Mouse (Mus musculus) forebrain, postnatal 0 days (tissue): ENCODE data around the gene Brap. TPM values are rescaled to one million over a fixed set of nuclear protein-coding genes. Genes with fewer than 3 reads are reported as not detected.

Experiments
- ATAC-seq: fragments of 200-750 bp; cut with Nextera tagmentation; 2 replicates; pipeline ENCODE4 v1.8.0; 2017; ENCODE audit warnings: mild to moderate bottlenecking, moderate library complexity
- DNase-seq: peaks from one replicate; pipeline ENCODE4 v3.0.0-alpha.2; 2015
- H3K27ac ChIP-seq: fragments of 300-500 bp; sonication (generic); 2 replicates; pipeline ENCODE4 v1.5.1; 2014; ENCODE audit warnings: low read depth, mild to moderate bottlenecking, antibody characterized with exemption, low read length, moderate library complexity, mixed read lengths
- H3K27me3 ChIP-seq: fragments of 300-500 bp; sonication (generic); 2 replicates; pipeline ENCODE4 v1.6.1; 2014; ENCODE audit warnings: mild to moderate bottlenecking, low read length, mixed read lengths; ENCODE audit not compliant: insufficient read depth
- H3K36me3 ChIP-seq: fragments of 300-500 bp; sonication (generic); 2 replicates; pipeline ENCODE4 v1.6.1; 2014; ENCODE audit warnings: mild to moderate bottlenecking, moderate library complexity; ENCODE audit not compliant: insufficient read depth
- H3K4me1 ChIP-seq: fragments of 300-500 bp; sonication (generic); 2 replicates; pipeline ENCODE4 v1.6.1; 2014; ENCODE audit warnings: antibody characterized with exemption; ENCODE audit not compliant: insufficient read depth
- H3K4me2 ChIP-seq: fragments of 300-500 bp; sonication (generic); 2 replicates; pipeline ENCODE4 v1.6.1; 2014; ENCODE audit warnings: low read depth, mild to moderate bottlenecking, moderate library complexity
- H3K4me3 ChIP-seq: fragments of 300-500 bp; sonication (generic); 2 replicates; pipeline ENCODE4 v1.5.1; 2014; ENCODE audit warnings: low read depth, low read length, mixed read lengths
- H3K9ac ChIP-seq: fragments of 300-500 bp; sonication (generic); 2 replicates; pipeline ENCODE4 v1.6.1; 2014; ENCODE audit warnings: mild to moderate bottlenecking
- H3K9me3 ChIP-seq: fragments of 300-500 bp; sonication (generic); 2 replicates; pipeline ENCODE4 v1.6.1; 2016; ENCODE audit warnings: low read length
- CTCF ChIP-seq: sonication (generic); IDR thresholded peaks from 2 replicates; pipeline ENCODE4 v1.5.1; 2016; ENCODE audit warnings: antibody characterized with exemption, control low read depth, low read depth
- WGBS: fragments of 180-500 bp; shearing (Covaris S2); extraction: QIAGEN DNeasy Blood & Tissue Kit; methylation state at CpG from one replicate; pipeline ENCODE4 v1.1.7; 2014; 5-methylcytosine and 5-hydroxymethylcytosine counted together
- polyA plus RNA-seq: library from polyadenylated mRNA; unstranded; fragments of >200 nt; fragmentation: Nextera tagmentation; extraction: Ambion mirVana; gene quantifications from 2 replicates; pipeline ENCODE4 v1.2.1, GENCODE M21; 2015
- total RNA-seq: library from RNA; depleted of rRNA; stranded (reverse); fragments of >200 nt; gene quantifications from 2 replicates; pipeline ENCODE4 v1.2.3, GENCODE M21; 2014; rRNA removed

Gene Brap
- total and polyA plus RNA-seq, 2 experiments from 2014 or later = 46.6 to 56.0 TPM

DNA sequence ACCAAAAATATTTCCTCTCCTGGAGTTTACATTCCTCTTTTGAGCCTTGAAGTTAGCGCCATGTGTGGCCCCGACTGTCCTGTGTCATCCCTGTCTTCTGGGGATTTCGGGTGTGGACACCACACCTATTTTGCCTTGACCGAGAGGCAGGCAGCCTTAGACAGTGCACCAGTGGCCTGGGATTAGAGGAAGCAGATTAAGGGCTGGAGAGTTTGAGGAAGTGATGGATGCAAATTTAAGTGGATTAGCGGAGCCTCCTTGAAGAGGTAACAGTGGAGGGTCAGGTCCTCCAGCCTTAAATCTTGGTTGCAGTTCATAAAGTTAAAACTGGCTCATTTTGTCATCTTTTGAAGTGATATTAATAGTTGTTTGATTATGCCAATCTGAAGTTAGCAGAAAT lies 58.1 kb downstream of the Brap start:
- no peak overlapping the region for H3K4me3 ChIP-seq
- H3K27me3 ChIP-seq = no peaks in the 10 kb centered on the region
- no peaks in the 10 kb centered on the region for H3K9me3 ChIP-seq
- peaks cover 13% of the 10 kb centered on the region; the same call in 1 of the 2 replicates for H3K4me1 ChIP-seq
- TF ChIP-seq CTCF = no peak
- H3K9ac ChIP-seq = no peak overlapping the region
- WGBS = 82% methylated on average over 5 of the region's 5 CpGs
- H3K27ac ChIP-seq = no peak overlapping the region
- DNase-seq (no peak), ATAC-seq (no peak)
- no peaks in the 10 kb centered on the region for H3K36me3 ChIP-seq
- H3K4me2 ChIP-seq = no peak overlapping the region

DNA sequence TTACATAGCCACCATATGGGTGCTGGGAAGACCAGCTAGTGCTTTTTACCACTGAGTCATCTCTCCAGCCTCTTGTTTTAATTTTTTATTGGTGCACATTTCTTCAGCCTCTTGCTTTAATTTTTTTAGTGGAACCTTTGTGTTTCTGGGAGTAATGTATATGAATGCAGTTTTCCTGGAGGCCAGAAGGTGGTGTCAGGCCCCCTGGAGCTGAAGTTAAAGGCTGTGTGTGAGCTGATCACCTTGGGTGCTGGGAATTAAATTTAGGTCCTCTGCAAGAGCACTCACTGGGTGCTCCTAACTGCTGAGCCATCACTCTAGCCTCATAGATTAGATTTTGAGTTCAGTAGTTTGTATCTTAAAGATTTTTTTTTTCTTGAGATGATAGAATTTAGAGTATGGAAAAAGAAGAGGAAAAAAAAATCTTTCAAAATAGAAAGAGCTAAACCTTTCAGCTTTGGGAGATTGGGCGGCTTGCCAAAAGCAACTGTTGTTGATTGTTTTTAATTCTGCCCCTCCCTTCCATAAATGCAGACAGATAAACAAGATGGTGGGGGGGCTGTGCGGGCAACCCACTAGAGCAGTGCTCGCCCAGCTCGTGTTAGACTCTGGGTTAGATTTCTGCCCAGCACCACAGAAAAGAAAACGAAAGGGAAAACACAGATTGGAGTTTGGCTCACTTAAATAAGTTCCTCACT lies 60.7 kb downstream of the Brap start:
- DNase-seq = no peak
- ATAC-seq = no peak
- H3K27ac ChIP-seq = no peak overlapping the region
- H3K4me2 ChIP-seq = no peak overlapping the region
- 78% methylated on average over 5 of the region's 5 CpGs for WGBS
- H3K9ac ChIP-seq = no peak overlapping the region
- 0 out of 2 replicates have a peak, but pooled peaks have one; percentile 8 for TF ChIP-seq CTCF
- H3K27me3 ChIP-seq = no peaks in the 10 kb centered on the region
- no peak overlapping the region for H3K4me3 ChIP-seq
- H3K4me1 ChIP-seq = peaks cover 9% of the 10 kb centered on the region; the same call in 1 of the 2 replicates
- H3K36me3 ChIP-seq = no peaks in the 10 kb centered on the region
- no peaks in the 10 kb centered on the region for H3K9me3 ChIP-seq

DNA sequence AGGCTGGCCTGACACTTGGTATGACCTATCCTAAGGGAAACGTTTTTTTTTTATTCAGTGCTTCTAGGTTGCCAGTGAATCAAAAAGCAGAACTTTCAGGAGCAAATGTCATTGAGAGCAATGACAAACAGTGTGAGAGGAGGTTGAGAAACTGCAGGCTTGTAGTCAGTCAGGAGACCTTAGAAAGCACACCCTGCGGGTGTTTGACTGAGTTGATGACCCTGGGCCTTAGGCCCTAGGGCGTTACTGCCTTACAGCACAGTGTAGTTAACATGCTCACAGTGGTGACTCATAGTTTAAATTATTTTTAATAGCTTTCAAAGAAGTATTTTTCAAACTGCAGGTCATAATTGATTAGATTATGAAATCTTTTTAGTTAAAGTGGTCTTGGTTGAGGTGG lies 61.5 kb downstream of the Brap start:
- WGBS = 79% methylated on average over 3 of the region's 3 CpGs
- no peaks in the 10 kb centered on the region for H3K9me3 ChIP-seq
- TF ChIP-seq CTCF = no peak
- DNase-seq (no peak), ATAC-seq (no peak)
- no peak overlapping the region for H3K9ac ChIP-seq
- H3K4me3 ChIP-seq = no peak overlapping the region
- no peaks in the 10 kb centered on the region for H3K27me3 ChIP-seq
- 0 out of 2 replicates have a peak, but pooled peaks cover 2% of the 10 kb centered on the region for H3K4me1 ChIP-seq
- H3K36me3 ChIP-seq = no peaks in the 10 kb centered on the region
- no peak overlapping the region for H3K27ac ChIP-seq
- H3K4me2 ChIP-seq = no peak overlapping the region

DNA sequence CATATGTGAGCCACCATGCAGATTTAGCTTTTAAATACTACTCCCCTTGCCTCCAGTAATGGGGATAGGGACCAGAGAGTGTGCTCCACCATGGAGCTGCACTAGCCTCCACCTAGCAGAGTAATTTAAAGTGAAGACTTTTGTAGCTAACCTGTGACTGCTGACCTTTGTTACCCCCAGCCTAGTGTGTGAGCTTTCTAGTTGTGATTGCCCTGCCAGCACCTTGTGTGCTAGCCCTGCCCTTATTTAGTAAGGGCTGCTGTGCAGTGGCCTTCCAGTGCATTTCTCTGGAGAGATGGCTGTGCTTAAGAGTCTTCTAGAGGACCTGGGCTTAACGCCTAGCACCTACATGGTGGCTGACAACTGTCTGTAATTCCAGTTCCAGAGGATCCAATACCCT lies 64.3 kb downstream of the Brap start:
- H3K36me3 ChIP-seq = no peaks in the 10 kb centered on the region
- DNase-seq (no peak), ATAC-seq (no peak)
- no peak for TF ChIP-seq CTCF
- no peak overlapping the region for H3K9ac ChIP-seq
- no peak overlapping the region for H3K4me2 ChIP-seq
- H3K4me3 ChIP-seq = no peak overlapping the region
- H3K4me1 ChIP-seq = no peaks in the 10 kb centered on the region
- WGBS = 91% methylated on average over 1 of the region's 1 CpGs
- H3K9me3 ChIP-seq = no peaks in the 10 kb centered on the region
- no peak overlapping the region for H3K27ac ChIP-seq
- H3K27me3 ChIP-seq = no peaks in the 10 kb centered on the region

DNA sequence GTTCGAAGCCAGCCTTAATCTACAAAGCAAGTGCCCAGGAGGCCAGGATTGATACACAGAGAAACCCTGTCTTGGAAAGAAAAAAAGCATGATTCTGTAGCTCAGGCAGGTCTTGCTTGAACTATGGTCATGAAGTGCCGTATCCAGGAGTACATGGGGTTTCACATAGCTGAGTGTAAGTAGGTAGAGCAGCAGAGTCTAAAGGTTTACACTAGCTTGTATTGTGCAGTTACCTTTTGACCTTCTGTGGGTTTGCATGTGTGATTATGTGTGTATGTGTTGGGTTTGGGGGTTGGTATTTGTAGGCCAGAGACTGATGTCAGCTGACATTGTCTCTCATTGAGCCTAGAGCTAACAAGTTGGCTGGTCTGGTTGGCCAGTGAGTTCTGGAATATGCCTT lies 69.7 kb downstream of the Brap start:
- ATAC-seq = no peak
- H3K27ac ChIP-seq = no peak overlapping the region
- no peak overlapping the region for H3K4me3 ChIP-seq
- no peaks in the 10 kb centered on the region for H3K36me3 ChIP-seq
- H3K27me3 ChIP-seq = no peaks in the 10 kb centered on the region
- H3K4me2 ChIP-seq = no peak overlapping the region
- 99% methylated on average over 2 of the region's 2 CpGs for WGBS
- no peaks in the 10 kb centered on the region for H3K4me1 ChIP-seq
- no peak overlapping the region for H3K9ac ChIP-seq
- DNase-seq = no peak
- TF ChIP-seq CTCF = no peak
- H3K9me3 ChIP-seq = no peaks in the 10 kb centered on the region

DNA sequence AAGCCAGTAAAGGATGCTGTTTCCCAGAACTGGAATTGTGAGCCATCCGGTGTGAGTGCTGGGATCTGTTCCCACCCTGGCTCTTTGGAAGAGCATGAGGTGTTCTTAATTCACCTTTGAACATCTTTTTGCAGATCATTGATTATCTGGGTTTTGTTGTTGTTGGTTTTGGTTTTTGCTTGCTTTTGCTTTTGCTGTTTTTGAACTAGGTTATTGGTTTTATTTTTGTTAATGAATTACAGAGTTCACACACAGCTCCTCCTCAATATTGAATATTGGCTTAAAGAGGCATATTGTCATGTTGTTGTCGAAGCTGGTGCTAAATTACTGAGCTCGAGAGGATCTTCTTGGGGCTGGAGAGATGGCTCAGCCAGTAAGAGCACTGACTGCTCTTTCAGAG lies 76.3 kb downstream of the Brap start:
- TF ChIP-seq CTCF = no peak
- Histone ChIP-seq H3K27me3 (no peaks in the 10 kb centered on the region), H3K4me2 (no peak overlapping the region), H3K27ac (no peak overlapping the region), H3K36me3 (no peaks in the 10 kb centered on the region), H3K9ac (no peak overlapping the region), H3K4me3 (no peak overlapping the region), H3K4me1 (no peaks in the 10 kb centered on the region), H3K9me3 (no peaks in the 10 kb centered on the region)
- DNase-seq (no peak), ATAC-seq (no peak)
- 87% methylated on average over 3 of the region's 3 CpGs for WGBS

Other genes starting within 250 kb of the Brap start
- 0.24 and 0.54 TPM in 2 replicates for gene Tmem116, start 208.7 kb upstream of the Brap start, total RNA-seq
- gene Tmem116, start 208.7 kb upstream of the Brap start, polyA plus RNA-seq = 2.2 and 2.7 TPM in 2 replicates
- 123 and 141 TPM in 2 replicates for gene Erp29, start 208.1 kb upstream of the Brap start, total RNA-seq
- 185 and 187 TPM in 2 replicates for gene Erp29, start 208.1 kb upstream of the Brap start, polyA plus RNA-seq
- not detected in 2 replicates for gene Adam1b, start 157.1 kb upstream of the Brap start, total RNA-seq
- gene Adam1b, start 157.1 kb upstream of the Brap start, polyA plus RNA-seq = not detected in 2 replicates
- 16.2 and 20.1 TPM in 2 replicates for gene Adam1a, start 115.1 kb upstream of the Brap start, total RNA-seq
- gene Adam1a, start 115.1 kb upstream of the Brap start, polyA plus RNA-seq = 0.55 and 1.3 TPM in 2 replicates
- gene Gm42878, start 115.1 kb upstream of the Brap start, total RNA-seq = 0.24 and 0.31 TPM in 2 replicates
- 0.43 TPM in 1 of 2 replicates, not detected in the other for gene Gm42878, start 115.1 kb upstream of the Brap start, polyA plus RNA-seq
- 83.1 and 99.3 TPM in 2 replicates for gene Mapkapk5, start 114.7 kb upstream of the Brap start, total RNA-seq
- 47.5 and 50.1 TPM in 2 replicates for gene Mapkapk5, start 114.7 kb upstream of the Brap start, polyA plus RNA-seq
- 68.1 and 77.2 TPM in 2 replicates for gene Aldh2, start 66.7 kb upstream of the Brap start, total RNA-seq
- 89.0 and 115 TPM in 2 replicates for gene Aldh2, start 66.7 kb upstream of the Brap start, polyA plus RNA-seq
- 1.4 and 2.1 TPM in 2 replicates for gene Acad12, start 41.6 kb upstream of the Brap start, total RNA-seq
- gene Acad12, start 41.6 kb upstream of the Brap start, polyA plus RNA-seq = 0.96 and 1.2 TPM in 2 replicates
- 2.7 and 3.0 TPM in 2 replicates for gene Acad10, start within 50 bp of the Brap start, total RNA-seq
- 0.59 and 1.1 TPM in 2 replicates for gene Acad10, start within 50 bp of the Brap start, polyA plus RNA-seq
- 80.3 and 80.6 TPM in 2 replicates for gene Atxn2, start 50.8 kb downstream of the Brap start, total RNA-seq
- 71.3 and 92.3 TPM in 2 replicates for gene Atxn2, start 50.8 kb downstream of the Brap start, polyA plus RNA-seq
- 11.7 and 14.1 TPM in 2 replicates for gene Sh2b3, start 177.1 kb downstream of the Brap start, total RNA-seq
- 4.6 and 6.2 TPM in 2 replicates for gene Sh2b3, start 177.1 kb downstream of the Brap start, polyA plus RNA-seq
- 49.7 and 51.5 TPM in 2 replicates for gene Pheta1, start 188.4 kb downstream of the Brap start, total RNA-seq
- gene Pheta1, start 188.4 kb downstream of the Brap start, polyA plus RNA-seq = 36.3 and 38.7 TPM in 2 replicates